Mouse (Mus musculus): ENCODE data around the gene Chrd.

DNA sequence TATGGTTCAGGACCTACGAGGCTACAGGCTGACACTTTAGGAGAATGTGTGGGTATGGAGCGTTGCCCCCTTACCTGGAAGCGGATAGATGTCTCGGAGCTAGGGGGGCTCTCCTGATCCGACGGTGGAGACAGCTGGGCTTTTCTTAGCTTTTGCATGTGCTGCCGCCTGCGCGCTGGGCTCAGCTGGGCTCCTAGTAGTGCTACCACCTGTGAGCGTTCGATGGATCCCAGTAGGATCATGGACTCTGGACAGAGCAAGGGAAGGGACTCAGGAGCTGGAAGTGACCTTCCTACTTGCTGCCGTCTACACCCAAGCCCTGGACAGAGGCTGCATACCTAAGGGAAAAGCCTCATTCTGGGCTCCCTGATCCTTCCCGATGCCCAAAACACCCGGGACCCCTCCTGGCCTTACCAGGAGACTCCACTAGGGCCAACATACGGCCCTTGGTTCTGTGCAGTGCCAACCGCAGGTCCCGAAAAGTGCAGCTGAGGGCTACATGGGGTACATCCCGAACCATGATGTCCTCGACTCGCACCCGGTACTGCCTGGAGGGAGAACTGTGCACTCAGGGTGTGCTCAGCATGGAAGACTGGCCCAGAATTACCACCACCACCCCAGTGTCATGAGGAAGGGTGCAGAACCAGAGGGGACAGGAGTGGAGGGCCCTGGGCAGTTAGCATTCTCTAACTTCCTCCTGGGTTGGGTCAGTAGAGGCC, 24.5 kb upstream of the Chrd start:
- TF ChIP-seq CTCF (IDR thresholded peaks at IDR 0.05; ENCODE audit: low read depth, low read length) (no peak), TAL1 (conservative IDR thresholded peaks at IDR 0.05; ENCODE audit: low read depth, low read length) (no peak), POLR2AphosphoS5 (IDR thresholded peaks at IDR 0.05; ENCODE audit: insufficient replicate concordance, low read depth, low read length) (no peak), GATA1 (IDR thresholded peaks at IDR 0.05; ENCODE audit: borderline replicate concordance, low read length) (no peak), GATA2 (IDR thresholded peaks at IDR 0.05; ENCODE audit: borderline replicate concordance, low read depth, low read length) (no peak)

Data from G1E (cell line).